Mouse (Mus musculus) olfactory bulb, adult 2 months (tissue): ENCODE data around the gene Acacb. TPM values are rescaled to one million over a fixed set of nuclear protein-coding genes. Genes with fewer than 3 reads are reported as not detected.

Source experiments
- H3K27ac ChIP-seq: fragments of 200-500 bp; 2 replicates; pipeline ENCODE4 v1.5.1; 2012; ENCODE audit warnings: low read depth, low read length; ENCODE audit not compliant: insufficient read depth
- H3K4me1 ChIP-seq: fragments of 200-500 bp; 2 replicates; pipeline ENCODE4 v1.6.1; 2012; ENCODE audit warnings: low read length; ENCODE audit not compliant: control insufficient read depth, insufficient read depth
- H3K4me3 ChIP-seq: fragments of 200-500 bp; 2 replicates; pipeline ENCODE4 v1.5.1; 2012; ENCODE audit warnings: mild to moderate bottlenecking, low read depth, low read length, moderate library complexity; ENCODE audit not compliant: insufficient read depth
- CTCF ChIP-seq: fragments of 200-500 bp; IDR thresholded peaks from 2 replicates; pipeline ENCODE4 v1.5.1; 2012; ENCODE audit warnings: low read depth, mild to moderate bottlenecking, low read length, moderate library complexity; ENCODE audit not compliant: insufficient read depth
- POLR2A ChIP-seq: fragments of 200-500 bp; IDR thresholded peaks from 2 replicates; pipeline ENCODE4 v1.6.1; 2012; ENCODE audit warnings: mild to moderate bottlenecking, low read depth, low read length, moderate library complexity; ENCODE audit not compliant: insufficient read depth
- WGBS: fragments of 180-500 bp; shearing (Covaris S2); methylation state at CpG from one replicate; pipeline ENCODE4 v1.1.7; 2018; 5-methylcytosine and 5-hydroxymethylcytosine counted together
- polyA plus RNA-seq: library from polyadenylated mRNA; stranded (reverse); fragments of >200 nt; gene quantifications from 2 replicates; pipeline ENCODE4 v1.2.4, GENCODE M21; 2012; ENCODE audit warnings: low replicate concordance; ENCODE audit not compliant: missing spikeins, insufficient read depth, insufficient read length

Gene Acacb
- polyA plus RNA-seq, 1 experiment = not detected

DNA sequence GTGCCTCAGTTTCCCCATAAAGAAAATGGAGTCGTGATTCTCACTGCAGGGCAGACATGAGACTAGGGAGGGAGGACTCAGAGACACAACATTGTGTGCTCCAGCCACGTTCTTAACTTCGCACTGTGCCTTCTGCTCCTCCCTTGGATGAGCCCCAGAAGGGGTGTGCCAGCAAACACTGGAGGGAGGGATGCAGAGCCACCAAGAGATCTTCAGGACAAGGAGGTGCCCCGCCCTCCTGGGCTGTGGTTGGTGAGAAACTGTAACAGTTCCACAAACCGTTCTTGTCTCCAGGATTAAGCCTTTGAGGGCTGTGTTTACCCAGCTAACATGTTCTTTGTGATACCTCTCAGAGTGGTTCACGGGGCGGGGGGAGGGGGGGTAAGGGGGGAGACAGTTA is 122.3 kb downstream of the Acacb start:
- Histone ChIP-seq H3K4me3 (no peak overlapping the region), H3K4me1 (peaks cover 35% of the 10 kb centered on the region), H3K27ac (no peak overlapping the region)
- no peak for TF ChIP-seq CTCF
- WGBS = 14% methylated on average over 7 of the region's 7 CpGs

DNA sequence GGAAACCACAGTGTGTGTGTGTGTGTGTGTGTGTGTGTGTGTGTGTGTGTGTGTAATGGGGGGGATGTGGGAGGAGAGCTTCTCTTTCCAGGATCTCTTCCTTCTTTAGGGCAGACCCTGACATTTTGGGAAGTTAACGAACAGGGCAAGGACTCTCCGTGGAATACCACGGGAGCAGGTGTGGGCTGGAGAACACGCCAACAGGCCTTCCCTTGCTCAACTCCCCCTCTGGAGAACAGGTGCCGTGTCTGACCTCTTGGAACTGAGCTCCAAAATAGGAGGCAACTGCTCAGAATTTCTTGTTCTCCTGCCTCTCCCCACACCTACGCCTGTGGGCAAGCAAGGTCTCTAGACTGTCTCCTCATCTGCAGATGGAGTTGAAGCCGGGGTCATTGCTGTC is 123.2 kb downstream of the Acacb start:
- peaks cover 42% of the 10 kb centered on the region for H3K4me1 ChIP-seq
- H3K4me3 ChIP-seq = no peak overlapping the region
- WGBS = 53% methylated on average over 7 of the region's 7 CpGs
- H3K27ac ChIP-seq = no peak overlapping the region
- TF ChIP-seq POLR2A (no peak), CTCF (no peak)

DNA sequence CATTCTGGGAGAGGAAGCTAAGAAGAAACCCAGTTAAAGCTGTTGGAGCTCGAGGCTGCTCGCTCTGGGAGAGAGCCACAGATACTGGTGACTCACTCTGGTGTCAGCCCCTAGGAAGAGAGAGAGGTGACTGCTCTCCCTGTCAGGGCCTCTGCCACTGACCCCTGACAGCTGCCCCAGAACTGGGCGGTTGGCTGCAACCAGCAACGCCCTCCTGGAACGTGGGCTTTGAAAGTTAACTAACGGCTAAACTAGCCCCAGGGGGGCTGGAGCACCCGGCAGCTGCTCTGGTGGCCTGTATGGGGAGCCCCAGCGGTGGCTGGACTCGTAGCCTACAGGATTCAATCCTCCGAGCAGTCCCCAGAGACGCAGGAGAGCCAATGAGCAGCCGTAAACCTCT is 123.6 kb downstream of the Acacb start:
- TF ChIP-seq POLR2A = no peak
- TF ChIP-seq CTCF = no peak
- 40% methylated on average over 12 of the region's 12 CpGs for WGBS

DNA sequence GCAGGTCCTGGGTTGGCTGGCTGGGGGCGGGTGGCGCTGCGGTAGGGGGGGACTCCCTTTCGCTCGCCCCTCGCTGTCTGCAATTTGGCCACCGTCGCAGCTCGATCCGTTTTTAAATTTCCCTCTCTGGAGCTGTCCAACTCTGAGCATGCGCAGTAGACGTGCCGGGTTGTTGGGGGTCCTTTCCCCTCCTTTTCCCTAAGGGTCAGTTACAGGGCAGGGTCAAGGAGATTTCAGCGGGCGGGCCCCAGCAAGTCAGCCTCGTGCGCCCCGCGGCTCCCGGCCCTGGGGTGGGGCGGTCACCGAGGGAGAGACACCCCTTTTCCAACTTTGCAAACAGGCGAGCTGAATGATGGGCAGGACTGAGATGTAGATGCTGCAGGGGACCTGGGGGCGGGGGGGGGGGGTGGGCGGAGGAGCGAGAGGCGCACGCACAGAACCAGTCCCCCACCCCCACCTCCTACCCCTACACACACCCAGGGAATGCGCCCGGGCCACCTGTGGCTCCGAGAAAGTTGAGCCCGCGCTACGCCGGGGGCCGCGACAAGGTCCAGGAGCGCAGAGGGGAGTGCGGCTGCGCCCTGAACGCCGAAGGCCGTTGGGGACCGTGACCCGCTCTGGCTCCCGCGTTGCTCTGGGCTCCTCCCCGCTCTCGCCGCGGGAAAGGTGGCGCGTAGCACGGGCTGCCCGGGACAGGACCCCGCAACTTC is 127.5 kb downstream of the Acacb start, which contains the start of gene Foxn4:
Foxn4 (minus strand) TSS at position 115 of the 710 bp plus-strand sequence.
- WGBS = 2% methylated on average over 56 of the region's 56 CpGs
- Histone ChIP-seq H3K4me3 (0 out of 2 replicates have a peak within 1 kb of the TSS, but pooled peaks have one; percentile 17), H3K4me1 (peaks cover 33% of the 10 kb centered on the region), H3K27ac (no peak within 1 kb of the TSS)
- TF ChIP-seq CTCF = no peak
- TF ChIP-seq POLR2A = no peak

More for the DNA sequence above, 123.6 kb downstream of the Acacb start:
- Histone ChIP-seq H3K27ac (no peak overlapping the region), H3K4me3 (no peak overlapping the region), H3K4me1 (peaks cover 42% of the 10 kb centered on the region)

DNA sequence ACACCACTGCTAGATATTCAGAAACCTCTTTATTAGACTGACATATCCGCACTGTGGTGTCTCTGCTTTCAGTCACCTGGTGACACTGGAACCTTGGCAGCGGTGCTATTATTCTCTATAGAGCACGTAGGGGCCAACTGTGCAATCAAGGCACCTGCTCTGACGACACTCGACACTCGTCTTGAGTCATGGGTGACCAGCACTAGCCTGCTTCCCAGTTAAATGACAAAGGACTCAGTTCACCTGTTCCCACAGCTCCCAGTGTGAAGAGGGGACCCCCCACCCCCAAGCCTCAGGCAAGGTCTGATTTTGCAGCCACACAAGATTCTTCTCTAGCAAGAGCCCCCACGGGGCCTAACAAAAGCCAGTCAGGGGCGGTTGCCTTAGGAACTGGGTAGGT is 129.0 kb downstream of the Acacb start:
- no peak for TF ChIP-seq CTCF
- TF ChIP-seq POLR2A = no peak
- Histone ChIP-seq H3K4me3 (no peak overlapping the region), H3K27ac (no peak overlapping the region), H3K4me1 (peaks cover 20% of the 10 kb centered on the region; the same call in 1 of the 2 replicates)
- 58% methylated on average over 8 of the region's 8 CpGs for WGBS

DNA sequence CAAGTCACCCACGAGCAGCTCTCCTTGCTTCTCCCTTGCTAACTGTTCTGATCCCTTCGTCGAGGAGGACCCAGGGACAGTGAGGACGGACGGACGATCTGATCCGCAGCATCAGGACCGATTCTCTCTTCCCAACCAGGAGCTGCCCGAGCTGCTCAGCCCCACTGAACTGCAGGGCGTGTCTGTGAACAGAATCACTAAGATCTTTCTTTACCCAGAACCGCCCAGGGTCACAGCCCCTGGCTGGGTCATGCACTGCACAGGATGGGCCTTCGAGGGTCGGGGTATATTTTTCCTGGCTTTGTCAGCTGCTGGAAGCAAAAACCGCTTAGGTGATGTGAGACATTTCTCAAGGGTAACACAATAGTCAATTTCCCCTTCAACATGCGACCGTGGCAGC is 129.7 kb downstream of the Acacb start:
- H3K27ac ChIP-seq = no peak overlapping the region
- H3K4me1 ChIP-seq = peaks cover 15% of the 10 kb centered on the region; the same call in 1 of the 2 replicates
- WGBS = 63% methylated on average over 16 of the region's 16 CpGs
- TF ChIP-seq CTCF (no peak), POLR2A (no peak)
- no peak overlapping the region for H3K4me3 ChIP-seq

DNA sequence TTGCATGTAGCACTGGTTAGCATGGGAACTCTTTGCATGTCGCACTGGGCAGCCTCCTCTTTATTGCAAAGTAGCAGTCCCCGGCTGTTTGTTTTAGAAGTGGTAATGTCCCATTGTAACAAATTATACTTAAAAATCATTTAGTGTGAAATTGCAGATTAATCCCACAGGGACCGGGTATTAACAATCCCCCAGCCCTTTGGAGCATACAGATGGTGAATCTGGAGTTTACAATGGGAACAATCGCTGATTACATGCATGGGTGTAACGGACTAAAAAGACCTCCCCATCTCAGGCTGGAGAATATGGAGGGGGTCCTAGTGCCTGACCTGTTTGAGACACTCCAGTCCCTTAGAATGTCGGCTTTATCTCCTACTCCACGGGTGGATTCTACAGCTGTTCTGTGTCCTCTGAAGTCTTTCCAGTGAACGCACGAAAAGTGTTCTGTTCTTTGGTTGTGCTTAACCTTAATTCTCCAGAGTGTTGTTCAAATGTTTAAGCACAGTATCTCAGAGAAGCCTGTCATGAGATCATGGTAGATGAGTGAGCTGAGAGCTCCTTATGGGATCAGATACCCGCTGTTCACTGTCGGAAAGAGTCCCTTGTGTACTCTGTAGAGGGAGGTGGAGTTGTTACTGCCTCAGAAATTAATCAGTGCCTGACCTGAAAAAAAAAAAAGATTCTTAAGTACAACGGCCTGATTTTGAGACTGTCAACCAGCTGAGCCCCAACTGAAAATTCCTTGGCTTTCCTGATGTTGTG is 133.2 kb downstream of the Acacb start:
- H3K4me1 ChIP-seq = peaks cover under 1% of the 10 kb centered on the region; the same call in 1 of the 2 replicates
- H3K27ac ChIP-seq = no peak overlapping the region
- H3K4me3 ChIP-seq = no peak overlapping the region
- no peak for TF ChIP-seq POLR2A
- no peak for TF ChIP-seq CTCF
- WGBS = 40% methylated on average over 12 of the region's 12 CpGs

DNA sequence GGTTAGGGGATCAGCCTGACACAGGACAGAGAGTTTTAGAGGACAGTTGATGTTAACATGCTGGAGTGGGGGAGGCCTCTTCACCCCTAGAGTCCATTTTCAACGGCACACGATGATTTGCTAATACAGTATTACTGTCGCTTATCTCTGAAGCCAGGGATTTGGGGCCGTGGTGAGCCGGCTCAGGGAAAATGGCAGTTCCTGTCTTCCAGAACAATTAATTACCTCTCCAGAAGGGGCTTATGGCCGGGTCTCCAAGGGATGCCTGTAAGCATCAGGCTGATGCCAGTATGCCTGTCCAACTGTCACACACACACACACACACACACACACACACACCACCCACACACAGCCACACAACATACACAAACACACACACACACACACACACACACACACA is 136.0 kb downstream of the Acacb start:
- 80% methylated on average over 6 of the region's 6 CpGs for WGBS
- TF ChIP-seq CTCF (no peak), POLR2A (no peak)
- no peak overlapping the region for H3K4me3 ChIP-seq
- H3K27ac ChIP-seq = no peak overlapping the region
- H3K4me1 ChIP-seq = peaks cover 6% of the 10 kb centered on the region

DNA sequence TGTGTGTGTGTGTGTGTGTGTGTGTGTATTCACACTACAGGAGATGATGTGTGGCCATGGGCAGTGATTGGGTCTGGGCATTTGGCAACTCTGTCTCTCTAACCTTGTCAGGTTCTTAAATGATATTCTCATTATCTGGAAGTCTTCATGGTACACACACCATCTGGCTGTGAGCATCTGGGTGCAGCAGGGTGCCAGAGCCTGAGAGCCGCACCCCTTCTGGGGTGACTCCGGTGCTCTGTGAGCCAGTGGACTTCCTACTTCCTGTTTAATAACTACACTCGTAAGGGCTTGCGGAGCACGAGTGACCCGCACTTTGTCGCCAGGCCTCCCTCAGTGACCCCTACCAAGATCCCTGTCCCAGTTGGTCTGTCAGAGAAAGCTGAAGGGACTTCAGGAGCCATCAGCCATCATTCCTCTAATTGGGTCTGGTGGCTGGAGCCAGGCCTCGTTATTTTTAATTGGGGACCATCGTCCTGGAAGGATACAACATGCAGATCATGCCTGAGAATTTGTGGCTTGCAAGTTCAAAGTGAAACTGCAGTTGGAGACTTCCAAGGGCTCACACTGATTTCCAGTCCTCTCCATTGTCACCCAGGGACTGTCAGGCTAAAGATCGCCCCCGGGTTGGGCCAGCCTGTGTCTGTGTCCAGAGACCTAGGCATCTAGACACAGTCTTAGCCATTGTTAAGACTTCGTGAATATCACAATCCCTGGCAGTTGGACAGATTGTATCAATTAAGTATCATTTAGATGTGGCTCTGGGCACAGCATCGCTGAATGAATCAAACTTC is 138.5 kb downstream of the Acacb start:
- 41% methylated on average over 13 of the region's 13 CpGs for WGBS
- H3K4me3 ChIP-seq = no peak overlapping the region
- H3K27ac ChIP-seq = no peak overlapping the region
- no peak for TF ChIP-seq CTCF
- TF ChIP-seq POLR2A = no peak
- H3K4me1 ChIP-seq = peaks cover 13% of the 10 kb centered on the region
